Mouse (Mus musculus) erythroblast, embryonic 14.5 days (primary cell): ENCODE data around the gene Ubxn6.

Experiments
- GATA1 ChIP-seq: IDR thresholded peaks from 2 replicates; pipeline ENCODE4 v1.6.1; 2012; ENCODE audit warnings: low read length, inconsistent platforms, mixed read lengths
- TAL1 ChIP-seq: IDR thresholded peaks from 3 replicates; pipeline ENCODE4 v1.6.1; 2012; ENCODE audit warnings: low read length, inconsistent platforms, mixed read lengths

GRCm38 (mm10) chr17:56024476-56024875 lies 50.4 kb downstream of the Ubxn6 start:
- TF ChIP-seq GATA1 (no peak), TAL1 (no peak)
